Mouse (Mus musculus) cerebellum, postnatal 4 days (tissue): Measurements from ENCODE around the gene Kat2a.

Experiments
- DNase-seq, 2 experiments: peaks; one replicate each; pipeline ENCODE4 v3.0.0; 2022; ENCODE audit warnings: low spot score in 2 of 2, mixed read lengths in 1 of 2

The Kat2a gene

GRCm38 (mm10) chr11:100735954-100736745 lies 23.9 kb upstream of the Kat2a start:
- no peak for DNase-seq

GRCm38 (mm10) chr11:100735134-100735865 lies 23.0 kb upstream of the Kat2a start:
- DNase-seq: no peak

GRCm38 (mm10) chr11:100730477-100731205 lies 18.4 kb upstream of the Kat2a start:
- no peak for DNase-seq

- DNase-seq: no peak
These were observed 17.7 kb upstream of the Kat2a start for GRCm38 (mm10) chr11:100729976-100730375.

DNA sequence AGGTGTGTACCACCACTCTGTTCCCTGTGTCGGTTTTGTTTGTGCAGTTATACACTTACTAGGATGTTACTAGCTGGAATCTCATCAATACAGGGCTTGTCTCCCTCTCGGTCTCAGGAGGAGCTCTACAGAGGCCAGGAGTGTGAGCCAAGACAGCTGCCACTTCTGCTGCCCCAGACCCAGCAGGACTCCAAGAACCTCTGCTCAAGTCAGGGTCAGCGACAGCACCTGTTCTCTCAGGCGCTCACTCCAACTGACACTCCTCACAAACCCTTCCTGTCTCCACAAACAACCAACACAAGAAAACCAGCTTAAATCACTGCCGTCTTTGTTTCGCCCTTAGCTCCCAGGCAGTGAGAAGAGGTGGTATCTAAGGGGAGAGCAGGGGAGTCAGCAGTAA lies 16.3 kb upstream of the Kat2a start:
- no peak for DNase-seq

DNA sequence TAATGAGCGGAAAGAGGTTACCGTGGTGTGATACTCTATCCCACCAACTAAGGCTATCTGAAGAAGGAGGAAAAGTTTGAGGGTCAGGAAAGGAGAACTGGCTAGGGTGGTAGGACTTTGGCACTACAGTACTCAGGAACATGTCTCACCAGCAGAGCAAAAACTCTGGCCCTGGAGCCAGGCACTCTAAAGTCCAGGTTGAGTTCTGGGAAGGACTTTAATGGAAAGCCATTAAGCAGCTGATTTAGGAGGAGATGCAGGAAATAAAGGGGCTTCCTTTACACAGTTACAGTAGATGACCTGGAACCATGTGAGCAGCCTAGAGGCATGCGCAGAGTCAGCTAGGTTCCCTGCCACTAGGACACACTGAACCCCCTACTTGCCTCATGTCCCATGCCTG lies 14.9 kb upstream of the Kat2a start:
- no peak for DNase-seq

DNA sequence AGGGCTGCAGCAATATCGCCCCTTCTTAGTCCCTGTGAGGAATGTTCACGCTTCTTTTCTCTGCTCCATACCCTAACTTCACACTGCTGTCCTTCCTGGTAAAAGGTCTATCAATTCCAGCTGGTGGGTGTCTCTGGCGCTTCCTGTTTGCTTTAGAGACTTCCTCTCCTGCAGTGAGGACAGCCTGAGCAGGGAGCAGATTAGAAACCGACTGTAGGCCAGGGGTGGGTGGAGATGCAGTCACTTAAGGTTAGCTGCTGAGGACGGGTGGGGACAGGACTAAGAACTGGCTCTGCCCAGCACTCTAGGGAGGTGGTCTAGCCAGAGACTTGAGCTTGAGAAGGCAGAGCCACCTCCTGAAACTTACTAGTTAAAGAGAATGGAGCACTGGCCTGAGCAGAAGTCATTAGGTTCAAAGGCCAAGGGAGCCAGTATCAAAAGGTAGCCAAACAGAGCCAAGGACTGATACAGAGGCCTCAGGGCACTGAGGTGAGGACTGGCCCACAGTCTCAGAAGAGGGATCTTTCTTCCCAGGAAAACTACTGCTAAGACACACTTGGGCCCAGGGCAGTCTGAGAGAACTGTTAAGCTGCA lies 12.8 kb upstream of the Kat2a start:
- DNase-seq: no peak

DNA sequence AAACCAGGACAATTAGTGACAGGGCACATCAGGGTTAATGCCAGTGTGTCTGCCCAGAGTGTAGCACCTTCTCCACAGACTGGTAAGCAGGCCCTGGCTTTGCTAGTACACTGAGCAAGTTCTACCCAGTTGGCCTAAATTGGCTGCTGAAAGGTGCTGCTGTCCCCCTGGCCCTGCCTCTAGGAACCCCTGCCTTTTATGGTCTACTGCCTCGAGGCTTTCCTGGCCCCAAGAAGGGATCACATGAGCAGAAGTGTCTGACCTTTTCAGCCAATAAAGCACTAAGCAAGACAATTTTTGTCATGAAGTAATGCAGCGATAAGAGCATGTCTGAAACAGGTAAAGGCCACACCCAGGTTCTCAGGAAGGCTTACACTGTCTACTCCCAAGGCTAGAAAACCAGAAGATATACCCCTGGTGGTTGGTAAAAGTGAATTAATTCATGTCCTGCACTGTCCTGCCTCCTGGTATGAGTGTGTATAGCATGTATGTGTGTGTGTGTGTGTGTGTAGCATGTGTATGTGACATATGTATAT lies 10.3 kb upstream of the Kat2a start:
- DNase-seq: no peak

DNA sequence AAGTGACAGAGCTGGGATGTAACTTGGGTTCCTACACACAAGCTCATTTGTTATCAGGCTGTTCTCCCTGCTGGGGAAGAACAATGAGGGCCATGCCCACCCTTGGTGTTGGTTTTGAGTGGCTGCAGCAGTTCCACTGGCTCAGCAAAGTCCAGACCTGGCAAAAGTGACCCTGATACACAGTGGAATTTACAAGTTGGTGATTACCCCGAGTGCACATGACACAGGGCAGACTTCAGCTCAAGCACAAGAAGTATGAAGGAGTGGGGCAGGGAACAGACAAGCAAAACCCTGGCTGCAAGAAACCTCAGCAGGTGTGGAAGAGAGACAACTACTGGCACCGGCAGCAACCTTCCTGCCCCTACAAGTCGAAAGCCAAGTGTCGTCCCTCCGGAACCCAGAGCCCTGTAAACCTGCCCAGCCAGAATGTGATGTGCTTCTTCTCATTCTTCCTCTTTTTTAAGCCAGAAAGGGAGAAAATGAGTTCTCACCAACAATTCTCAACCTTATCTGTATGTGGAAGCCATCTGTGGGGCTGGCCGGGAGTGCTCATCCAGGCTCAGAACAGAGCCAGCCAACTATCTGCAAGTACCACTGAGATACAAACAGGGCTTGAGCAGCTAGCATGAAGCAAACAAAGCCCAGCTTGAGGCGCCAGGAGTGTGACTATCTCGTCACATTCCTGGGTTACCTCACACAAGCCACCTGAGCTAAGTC lies 9.7 kb upstream of the Kat2a start:
- no peak for DNase-seq

- no peak for DNase-seq
These were observed 9.0 kb upstream of the Kat2a start for GRCm38 (mm10) chr11:100721254-100721653.

- DNase-seq: no peak
These were observed 8.1 kb upstream of the Kat2a start for GRCm38 (mm10) chr11:100720345-100720744.

- no peak for DNase-seq
These were observed 7.6 kb upstream of the Kat2a start for GRCm38 (mm10) chr11:100719893-100720292.

DNA sequence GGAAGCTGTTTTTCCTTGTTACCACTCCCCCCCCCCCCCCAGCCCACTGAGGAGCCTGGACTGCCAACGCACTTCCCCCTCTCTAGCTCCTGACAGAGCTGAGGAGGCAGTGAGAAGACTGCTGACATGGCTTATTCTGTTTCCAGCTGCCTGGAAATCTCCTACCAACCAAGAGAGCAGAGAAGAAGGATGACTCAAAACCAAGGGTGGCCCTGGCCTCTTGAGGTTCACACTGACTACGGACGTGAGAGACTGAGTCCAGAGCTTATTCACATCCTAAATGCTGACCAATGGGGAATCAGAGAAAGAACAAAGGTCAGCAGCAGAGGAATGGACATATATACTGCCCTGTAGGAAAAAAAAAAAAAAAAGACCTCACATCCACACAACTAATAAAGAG lies 7.0 kb upstream of the Kat2a start:
- no peak for DNase-seq

GRCm38 (mm10) chr11:100718866-100719265 lies 6.6 kb upstream of the Kat2a start:
- DNase-seq: no peak

GRCm38 (mm10) chr11:100718462-100718861 lies 6.2 kb upstream of the Kat2a start:
- DNase-seq: no peak

- DNase-seq: no peak
These were observed 4.4 kb upstream of the Kat2a start for GRCm38 (mm10) chr11:100716649-100717048.

- DNase-seq: no peak
These were observed 2.7 kb upstream of the Kat2a start for GRCm38 (mm10) chr11:100714948-100715347.

GRCm38 (mm10) chr11:100714534-100714915 lies 2.3 kb upstream of the Kat2a start:
- DNase-seq: peak; percentile 55 to 84

- DNase-seq: peak in 1 of 2 experiments; percentile 21
These were observed 1.7 kb upstream of the Kat2a start, which contains the start of gene Hspb9 for GRCm38 (mm10) chr11:100713735-100714533. Hspb9 (plus strand) TSS chr11:100713850.

DNA sequence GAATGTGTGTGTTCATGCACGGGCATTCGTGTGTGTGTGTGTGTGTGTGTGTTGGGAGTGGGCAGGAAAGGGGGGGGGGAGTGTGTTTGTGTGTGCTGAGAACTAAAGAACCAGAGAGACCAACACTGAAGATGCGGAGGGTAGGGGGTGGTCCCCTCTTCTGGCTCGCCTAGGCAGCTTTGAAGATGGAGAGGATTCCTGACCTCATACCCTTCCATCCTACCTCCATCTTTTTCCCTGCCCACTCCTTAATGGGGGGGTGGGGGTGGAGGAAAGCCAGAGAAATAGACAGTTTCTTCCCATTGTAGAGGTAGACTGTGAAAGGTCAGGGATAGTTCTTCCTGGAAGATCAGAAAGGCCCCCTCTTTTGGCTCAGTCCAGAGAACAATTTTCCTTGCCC lies 909 bp upstream of the Kat2a start:
- no peak for DNase-seq
